Mouse (Mus musculus): ENCODE results near the gene Gm49361.
A peak's percentile ranks its signal among the peaks of the same experiment; 100 is the strongest.
"Not testable (repeated sequence)": the region's sequence is repeated elsewhere in the genome, so short reads cannot be mapped to it uniquely, and the experiment has no call there.

The Gm49361 gene

DNA sequence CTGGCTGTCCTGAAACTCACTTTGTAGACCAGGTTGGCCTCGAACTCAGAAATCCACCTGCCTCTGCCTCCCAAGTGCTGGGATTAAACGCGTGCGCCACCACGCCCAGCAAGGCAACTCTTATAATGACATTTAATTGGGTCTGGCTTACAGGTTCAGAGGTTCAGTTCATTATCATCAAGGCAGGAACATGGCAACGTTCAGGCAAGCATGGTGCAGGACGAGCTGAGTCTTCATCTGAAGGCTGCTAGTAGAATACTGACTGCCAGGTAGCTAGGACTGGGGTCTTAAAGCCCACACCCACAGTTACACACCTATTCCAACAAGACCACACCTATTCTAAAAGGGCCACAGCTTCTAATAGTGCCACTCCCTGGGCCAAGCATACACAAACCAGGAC is 57.8 kb downstream of the Gm49361 start:
- DNase-seq (ENCODE audit: low spot score), result peak; percentile 21

DNA sequence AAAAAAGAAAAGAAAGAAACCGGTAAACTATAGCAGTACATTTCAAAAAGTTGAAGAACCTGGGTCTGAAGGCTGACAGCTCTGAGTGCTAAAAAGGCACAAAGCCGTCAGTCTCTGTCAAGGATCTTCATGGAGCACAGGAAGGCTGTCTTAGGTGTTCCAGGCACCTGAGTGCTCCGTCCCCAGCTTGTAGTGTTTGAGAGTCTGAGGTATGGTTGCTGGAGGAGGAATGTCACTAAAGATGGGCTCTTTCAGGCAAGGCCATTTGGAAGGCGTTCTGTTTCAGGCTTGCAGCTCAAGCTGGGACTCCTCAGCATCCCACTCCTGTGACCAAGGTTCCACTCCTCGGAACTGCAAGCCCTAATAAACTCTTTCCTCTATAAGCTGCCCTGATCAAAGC is 58.5 kb downstream of the Gm49361 start:
- peak; percentile 32 for DNase-seq (ENCODE audit: low spot score)

DNA sequence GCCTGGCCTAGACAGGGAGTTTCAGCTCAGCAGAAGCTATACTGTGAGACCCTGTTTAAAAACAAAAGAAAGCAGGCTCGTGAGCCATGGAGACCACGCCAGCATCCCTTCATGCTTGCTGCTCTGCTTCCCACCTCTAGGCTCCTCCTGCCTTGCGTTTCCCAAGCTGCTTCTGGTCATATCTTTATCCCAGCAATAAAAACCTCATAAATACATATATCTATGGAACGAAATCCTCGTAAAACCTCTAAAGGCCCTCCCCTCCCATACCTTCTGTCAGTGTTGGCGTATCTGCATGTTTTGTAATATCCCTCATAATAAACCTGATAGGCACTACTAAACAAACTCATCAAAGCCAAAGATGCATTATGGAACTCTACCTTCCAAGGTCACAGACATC is 59.3 kb downstream of the Gm49361 start:
- DNase-seq (ENCODE audit: low spot score), result peak; percentile 35

DNA sequence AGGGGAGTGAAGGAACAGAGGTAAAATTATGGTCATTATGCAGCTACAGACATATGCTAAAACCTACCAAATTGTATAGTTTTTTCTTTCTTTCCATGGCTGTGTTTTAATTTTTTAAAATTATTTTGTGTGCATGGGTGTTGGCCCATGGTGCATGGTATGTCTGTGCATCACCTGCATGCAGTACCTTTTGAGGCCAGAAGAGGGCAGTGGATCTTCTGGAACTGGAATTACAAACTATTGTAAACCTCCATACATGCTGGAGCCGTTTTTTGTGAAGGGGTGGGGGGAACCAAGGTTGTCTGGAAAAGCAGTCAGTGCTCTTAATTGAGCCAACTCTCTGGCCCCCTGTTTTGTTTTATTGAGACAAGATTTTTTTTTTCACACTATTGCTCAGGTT is 61.3 kb downstream of the Gm49361 start:
- peak; percentile 82 for DNase-seq (ENCODE audit: low spot score)

DNA sequence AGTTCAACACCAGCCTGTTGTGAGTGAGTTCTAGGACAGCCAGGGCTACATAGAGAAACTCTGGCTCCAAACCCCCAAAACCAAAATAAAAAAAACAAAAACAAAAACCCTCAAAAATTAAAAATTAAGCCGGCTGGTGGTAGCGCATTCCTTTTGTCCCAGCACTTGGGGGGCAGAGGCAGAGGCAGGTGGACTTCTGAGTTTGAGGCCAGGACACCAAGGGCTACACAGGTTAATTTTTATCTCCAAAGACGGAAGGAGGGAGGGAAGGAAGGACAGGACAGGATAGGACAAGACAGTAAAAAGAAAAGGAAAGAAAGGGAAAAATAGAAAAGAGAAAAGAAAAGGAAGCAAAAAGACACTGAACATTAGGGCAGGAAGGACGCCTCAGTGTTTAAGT is 63.2 kb downstream of the Gm49361 start:
- DNase-seq (ENCODE audit: low spot score), result no peak

DNA sequence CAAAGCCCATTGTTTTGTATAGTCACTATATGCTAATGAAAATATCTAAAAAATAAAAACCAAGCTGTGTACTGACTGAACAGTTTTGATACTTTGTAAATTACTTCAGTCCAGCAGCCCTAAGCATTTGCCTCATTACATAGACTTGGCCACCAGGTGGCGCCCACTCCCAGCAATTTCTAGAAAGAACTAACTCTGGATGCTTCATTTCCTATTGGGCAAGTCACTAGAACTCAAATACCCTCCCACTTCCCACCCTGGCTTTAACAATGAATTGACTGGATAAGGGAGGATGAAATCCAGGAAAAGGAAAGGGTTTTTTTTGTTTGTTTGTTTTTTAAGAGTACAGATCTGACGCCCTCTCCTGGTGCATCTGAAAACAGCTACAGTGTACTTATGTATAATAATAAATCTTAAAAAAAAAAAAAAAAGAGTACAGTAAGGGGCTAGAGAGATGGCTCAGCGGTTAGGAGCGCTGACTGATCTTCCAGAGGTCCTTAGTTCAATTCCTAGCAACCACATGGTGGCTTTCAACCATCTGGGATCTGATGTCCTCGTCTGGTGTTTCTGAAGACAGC is 65.9 kb downstream of the Gm49361 start:
- DNase-seq (ENCODE audit: low spot score), result peak; percentile 91

DNA sequence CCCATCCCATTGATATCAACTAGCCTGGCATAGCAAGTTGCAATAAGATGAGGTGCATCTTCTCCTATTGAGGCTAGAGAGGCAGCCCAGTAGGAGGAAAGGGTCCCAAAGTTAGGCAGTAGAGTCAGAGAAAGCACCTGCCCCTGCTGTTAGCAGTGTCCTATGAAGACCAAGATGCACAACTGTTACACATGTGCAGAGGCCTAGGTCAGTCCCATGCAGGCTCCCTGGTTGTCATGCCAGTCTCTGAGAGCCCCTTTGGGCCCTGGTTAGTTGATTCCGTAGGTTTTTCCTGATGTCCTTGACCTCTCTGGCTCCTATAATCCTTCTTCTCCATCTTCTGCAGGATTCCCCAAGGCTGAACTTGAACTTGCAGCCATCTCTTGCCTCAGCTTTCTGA is 66.4 kb downstream of the Gm49361 start:
- DNase-seq (ENCODE audit: low spot score), result no peak

DNA sequence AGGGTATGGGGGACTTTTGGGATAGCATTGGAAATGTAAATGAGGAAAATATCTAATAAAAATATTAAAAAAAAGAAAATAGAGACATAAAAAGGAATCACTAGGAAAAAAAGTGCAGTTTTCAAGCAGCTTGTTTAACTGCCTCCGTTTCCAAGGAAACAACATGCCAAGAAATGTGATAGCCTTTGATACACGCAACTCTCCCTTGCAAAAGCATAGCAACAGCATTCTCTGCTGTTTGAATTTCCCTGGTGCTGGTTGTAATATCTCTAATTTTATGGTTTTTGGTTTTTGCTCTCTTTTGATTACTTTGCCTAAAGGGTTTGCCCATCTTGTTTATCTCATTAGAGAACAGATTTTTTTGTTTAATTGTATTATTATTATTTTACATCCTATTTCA is 70.4 kb downstream of the Gm49361 start:
- no peak for DNase-seq (ENCODE audit: low spot score)

DNA sequence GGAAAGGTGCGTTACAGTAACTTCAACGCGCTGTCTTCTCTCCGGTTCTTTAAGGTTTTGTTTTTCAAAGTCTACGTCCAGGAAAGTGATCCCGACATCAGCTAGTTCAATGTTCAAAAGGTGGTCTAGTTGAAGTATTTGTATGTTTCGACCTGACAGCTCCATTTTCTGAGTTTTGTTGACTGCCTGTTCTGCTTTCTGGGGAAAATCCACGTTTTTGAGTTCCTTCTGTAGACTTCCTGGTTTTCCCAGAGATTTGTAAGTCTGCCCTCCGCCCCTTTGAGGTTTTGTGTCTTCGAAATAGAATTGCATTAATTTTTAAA is 80.3 kb downstream of the Gm49361 start:
- no peak for DNase-seq (ENCODE audit: low spot score)

DNA sequence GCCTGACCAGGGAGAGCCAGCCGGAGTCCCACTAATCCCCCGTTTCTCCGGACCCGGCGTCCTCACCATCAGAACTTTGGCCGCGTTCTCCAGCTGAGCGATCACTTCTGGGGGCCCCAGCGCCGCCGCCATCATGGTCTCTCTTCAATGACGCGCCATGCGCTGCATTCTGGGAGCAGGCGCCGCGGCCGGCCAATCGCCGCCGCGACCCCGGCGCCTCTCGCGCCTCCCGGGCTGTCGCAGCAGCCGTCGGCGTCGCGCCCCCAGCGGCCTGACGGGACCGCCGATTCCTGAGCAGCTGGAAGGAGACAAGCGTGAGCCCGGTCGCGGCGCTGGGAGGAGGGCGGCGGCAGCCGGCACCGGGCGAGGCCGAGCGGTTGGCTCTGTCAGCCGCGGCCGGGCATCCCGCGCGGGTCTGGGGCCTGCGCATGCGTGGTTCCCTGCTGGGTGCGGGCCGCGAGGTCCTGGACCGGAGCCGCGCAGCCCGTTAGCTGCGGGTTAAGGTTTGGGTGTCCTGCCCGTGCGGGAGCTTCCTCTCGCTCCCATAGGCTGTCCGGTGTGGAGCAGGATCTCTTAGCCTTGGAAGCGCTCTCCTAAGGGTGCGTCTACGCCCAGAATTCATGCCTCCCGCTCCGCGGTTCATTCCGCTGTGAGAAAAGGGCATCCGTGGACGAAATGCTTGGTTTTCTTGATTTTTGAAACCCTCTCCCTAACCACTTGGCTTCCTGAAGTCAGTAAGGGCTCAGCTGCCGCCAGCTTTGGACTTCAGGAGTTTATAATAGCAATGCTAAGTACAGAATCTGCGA is 80.9 kb downstream of the Gm49361 start, which contains the start of gene Xpo4:
TSS of gene Xpo4 (minus strand) at position 609 of the 806 bp plus-strand sequence.
- DNase-seq (ENCODE audit: low spot score), result peak; percentile 90

DNA sequence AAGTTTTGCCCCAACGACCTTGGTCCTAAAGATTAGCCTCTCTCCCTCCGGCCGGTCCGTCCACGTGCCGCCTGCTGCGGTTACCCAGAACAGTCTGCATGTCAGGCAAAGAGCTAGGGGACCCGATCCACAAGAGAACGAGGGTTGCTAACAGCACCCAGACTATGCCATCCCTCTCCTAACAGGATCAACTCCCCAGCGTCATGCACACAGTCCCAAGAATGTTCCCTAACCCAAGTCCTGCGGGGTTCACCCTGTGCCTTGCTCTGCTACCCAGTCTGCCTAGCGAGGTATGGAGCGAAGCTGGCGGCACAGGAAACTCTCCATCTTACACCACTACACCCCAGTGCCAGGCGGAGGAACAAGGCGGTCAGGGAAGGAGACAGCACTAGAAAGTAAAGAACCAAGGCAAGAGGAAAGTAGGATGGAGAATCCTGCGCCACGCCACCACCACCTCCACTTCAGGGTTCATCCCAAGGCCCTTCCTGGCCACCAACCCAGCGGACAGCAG is 81.5 kb downstream of the Gm49361 start:
- DNase-seq (ENCODE audit: low spot score), result peak; percentile 55

DNA sequence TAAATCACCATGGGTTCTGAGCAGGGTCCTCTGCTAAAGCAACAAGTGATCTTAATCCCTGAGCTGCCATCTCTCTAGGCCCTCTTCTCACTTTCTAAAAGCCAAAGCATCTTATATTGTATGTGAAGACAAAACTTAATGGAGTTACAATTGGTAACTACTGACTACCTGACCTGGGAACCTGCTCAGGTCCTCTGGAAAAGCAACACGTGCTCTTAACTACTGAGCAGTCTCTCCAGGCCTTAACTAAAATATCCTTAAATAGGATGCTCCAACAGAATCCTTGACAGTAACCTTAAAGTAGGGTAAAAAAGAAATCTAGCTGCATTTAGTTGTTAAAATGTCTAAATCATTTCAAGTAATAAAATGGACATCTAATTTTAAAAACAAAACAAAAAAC is 82.3 kb downstream of the Gm49361 start:
- DNase-seq (ENCODE audit: low spot score), result no peak

DNA sequence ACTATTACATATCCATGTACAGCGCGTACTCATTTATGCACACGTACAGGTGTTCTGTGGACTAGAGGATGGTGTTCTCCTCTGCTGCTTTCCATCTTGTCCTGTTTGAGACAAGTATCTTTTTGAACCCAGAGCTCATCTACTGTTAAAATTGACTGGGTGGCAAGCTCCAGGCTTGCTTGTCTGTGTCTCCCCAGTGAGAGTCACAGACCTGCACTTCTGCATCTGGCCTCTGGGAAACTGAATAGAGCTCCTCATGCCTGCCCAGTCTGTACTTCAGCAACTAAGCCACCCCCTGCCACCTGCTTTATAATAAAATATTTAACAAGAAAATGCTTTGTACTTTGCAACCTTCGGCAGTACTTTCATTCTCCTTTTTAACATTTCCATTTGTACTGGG is 87.6 kb downstream of the Gm49361 start:
- DNase-seq (ENCODE audit: low spot score), result no peak

DNA sequence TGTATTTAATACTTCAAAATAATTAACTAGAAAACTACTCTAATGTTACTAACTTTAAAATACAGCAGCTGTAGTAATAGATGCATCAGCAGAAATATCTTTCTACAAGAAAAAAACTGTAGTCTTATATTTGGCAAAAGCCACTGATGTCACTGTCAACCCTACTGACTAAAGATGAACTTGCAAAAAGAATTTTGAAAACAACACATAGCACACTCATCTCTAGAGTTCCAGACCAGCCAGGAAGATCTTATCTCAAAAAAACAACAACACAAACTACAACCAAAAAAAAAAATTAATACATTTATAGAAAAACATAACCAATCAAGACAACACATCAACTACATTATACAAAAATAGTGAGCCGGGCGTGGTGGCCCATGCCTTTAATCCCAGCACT is 88.4 kb downstream of the Gm49361 start:
- no peak for DNase-seq (ENCODE audit: low spot score)

DNA sequence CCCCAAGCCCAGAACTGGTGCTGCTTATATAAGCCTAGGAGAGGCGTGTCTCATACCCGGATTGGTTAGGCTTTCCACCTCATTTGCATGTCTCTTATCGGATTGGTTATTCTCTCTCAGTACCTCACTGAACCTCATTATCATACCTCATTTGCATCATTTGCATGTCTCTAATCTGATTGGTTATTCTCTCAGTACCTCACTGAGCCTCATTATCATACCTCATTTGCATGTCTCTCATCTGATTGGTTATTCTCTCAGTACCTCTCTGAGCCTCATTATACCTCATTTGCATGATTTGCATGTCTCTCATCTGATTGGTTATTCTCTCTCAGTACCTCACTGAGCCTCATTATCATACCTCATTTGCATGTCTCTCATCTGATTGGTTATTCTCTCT is 89.4 kb downstream of the Gm49361 start:
- not testable (repeated sequence) for DNase-seq (ENCODE audit: low spot score)

DNA sequence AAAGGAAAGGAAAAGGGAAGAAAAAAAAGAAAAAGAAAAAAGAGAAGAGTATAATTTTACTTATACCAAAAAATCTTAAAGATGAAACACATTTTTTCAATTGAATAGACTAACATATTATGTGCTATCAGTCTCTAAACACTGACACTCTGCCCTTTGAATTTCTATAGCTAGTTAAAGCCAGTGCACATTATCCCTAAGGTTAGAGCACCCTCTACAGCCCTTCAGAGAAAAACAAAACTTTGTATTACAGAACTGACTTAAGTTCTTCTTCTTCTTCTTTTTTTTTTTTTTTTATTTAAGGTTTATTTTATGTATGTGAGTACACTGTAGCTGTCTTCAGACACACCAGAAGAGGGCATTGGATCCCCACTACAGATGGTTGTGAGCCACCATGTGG is 96.4 kb downstream of the Gm49361 start:
- no peak for DNase-seq (ENCODE audit: low spot score)

DNA sequence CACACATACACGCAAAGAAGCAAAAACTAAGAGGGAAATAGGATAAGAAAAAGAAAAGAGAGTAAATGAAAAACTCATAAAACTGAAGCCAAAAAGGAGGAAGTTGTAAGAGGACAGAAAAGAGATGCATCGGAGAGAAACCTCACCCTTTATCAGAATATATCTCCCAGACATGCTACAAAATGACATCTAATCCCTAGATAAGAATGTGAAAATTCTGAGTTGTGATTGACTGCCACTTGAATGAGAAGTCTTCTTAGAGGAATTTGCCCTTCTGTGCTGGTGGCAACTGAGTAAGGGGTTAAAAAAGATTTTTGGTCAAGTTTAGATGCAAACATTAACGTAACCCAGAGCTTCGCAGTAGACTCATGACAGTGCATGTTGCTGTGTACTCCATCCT is 99.7 kb downstream of the Gm49361 start:
- DNase-seq (ENCODE audit: low spot score), result no peak

DNA sequence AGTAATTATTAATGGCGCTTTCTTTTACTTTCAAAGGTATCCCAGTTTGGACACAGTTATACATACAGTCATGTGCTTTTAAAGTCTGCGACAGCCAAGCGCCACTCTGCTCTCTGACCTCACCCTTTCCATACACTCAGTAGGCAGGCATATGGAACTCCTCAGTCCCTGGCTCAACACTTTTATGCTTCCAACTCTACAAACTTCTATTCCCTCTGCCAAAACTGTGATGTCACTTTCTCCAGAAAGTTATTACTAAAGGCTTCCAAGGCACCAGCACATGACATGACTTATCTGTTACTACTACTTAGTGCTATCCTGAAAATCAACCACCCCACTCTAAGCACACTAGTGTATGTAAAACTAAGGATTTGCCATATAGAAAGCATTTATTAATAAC is 106.8 kb downstream of the Gm49361 start:
- no peak for DNase-seq (ENCODE audit: low spot score)

DNA sequence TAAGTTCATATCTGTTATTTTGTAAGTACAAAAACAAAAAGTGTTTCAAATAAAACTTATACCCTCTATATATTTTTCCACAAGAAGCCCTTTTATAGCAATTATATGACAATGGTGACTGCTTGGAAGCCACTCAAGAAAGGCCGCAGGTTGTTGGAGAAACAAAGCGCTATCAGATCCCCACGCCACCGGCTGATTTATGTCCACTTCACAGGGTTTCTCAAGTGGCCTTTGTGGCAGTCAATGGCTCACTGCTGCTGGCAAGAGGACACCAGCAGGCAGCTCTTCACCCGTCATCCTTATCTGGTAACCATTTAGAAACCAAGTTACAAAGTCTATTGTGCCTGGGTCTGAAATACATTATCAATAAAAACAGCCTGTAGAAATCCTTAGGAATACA is 111.8 kb downstream of the Gm49361 start:
- DNase-seq (ENCODE audit: low spot score), result no peak

DNA sequence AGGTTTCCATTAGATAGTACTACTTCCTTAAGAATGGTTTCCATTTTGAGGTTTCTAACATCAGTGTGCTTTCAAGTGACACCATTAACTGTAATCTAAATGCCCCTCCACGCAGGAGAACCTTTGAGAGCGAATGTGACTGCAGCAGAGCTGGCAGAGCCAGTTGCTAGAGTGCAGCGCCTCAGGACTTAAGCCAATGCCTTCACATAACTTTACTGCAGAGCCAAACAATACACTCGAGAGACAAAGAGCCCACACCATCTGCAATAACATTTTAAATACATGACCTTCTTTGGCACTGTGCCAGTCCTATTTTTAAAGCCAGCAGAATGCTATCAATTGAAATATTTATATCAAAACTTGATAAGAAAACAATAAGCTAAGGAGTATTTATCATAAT is 116.3 kb downstream of the Gm49361 start:
- DNase-seq (ENCODE audit: low spot score), result no peak

DNA sequence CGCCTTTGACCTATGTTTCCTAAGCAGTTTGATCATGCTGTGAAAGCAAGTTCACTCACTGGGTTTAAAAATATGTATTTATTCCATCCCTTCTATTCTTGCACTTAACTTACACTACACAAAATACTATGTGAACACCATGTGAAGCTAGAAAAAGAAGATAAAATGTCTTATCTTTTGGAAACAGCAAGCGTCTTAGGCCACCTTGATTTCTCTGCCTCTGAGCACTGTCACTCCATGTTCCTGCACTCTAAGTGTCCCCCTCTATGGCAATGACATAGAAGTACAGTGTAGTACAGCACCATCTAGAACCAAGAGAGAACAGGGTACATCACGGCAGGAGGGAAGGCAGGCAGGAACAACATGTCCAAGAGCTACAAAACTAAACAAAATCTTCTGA is 123.0 kb downstream of the Gm49361 start:
- no peak for DNase-seq (ENCODE audit: low spot score)

DNA sequence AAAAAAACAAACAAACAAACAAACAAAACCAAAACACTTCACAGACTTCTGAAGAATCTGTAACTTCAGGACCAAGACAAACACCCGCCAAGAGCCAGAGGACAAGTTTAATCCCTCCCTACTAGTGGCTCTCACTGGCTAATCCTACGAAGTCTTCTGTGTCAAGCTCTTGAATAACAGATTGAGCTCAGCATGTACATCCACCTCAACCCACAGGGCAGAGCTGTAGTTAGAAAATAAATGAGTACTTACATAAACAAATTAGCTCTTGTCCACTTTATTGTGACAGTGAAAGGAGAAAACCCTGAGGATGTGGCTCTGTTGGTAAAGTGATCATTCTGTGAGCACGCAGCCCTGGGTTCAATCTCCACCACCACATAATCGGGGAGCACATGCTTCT is 124.2 kb downstream of the Gm49361 start:
- no peak for DNase-seq (ENCODE audit: low spot score)

DNA sequence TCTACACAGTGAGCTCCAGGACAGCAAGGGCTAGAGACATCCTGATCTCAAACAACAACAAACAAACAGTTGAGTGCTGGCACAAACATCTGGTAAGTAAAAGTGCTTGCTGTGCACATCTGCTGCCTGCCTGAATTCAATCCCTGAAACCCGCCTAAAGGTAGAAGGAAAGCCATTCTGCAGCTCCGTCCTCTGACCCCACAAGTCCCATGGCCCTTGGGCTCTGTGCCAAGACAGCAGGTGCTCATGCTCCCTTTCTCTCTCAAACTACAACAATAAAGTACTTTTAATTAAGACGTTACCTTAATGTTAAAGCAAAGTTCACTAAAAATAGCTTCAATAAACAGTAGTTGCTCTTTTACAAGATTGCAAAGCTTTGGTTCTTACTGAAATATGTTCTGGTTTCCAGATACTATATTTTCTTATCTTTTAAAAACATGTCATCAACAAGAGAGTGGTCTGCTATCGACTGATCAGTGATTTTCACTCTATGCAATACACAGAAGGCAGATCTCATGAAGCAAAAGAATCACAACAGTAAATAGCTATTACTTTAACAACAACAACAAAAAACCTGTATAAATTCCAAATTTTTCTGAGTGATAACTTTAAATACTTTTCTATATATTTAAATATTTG is 125.2 kb downstream of the Gm49361 start:
- DNase-seq (ENCODE audit: low spot score), result no peak
